Mouse (Mus musculus) heart, embryonic 14.5 days (tissue): ENCODE results near the gene Cela3b. TPM values are rescaled to one million over a fixed set of nuclear protein-coding genes. Genes with fewer than 3 reads are reported as not detected.

Experiments
- ATAC-seq: fragments of 200-750 bp; cut with Nextera tagmentation; 2 replicates; pipeline ENCODE4 v1.8.0; 2017; ENCODE audit warnings: low read depth, moderate TSS enrichment; ENCODE audit not compliant: insufficient number of reproducible peaks, insufficient read depth, low FRiP score
- H3K27ac ChIP-seq, 2 experiments: fragments of 200-500 bp in 1 of 2; fragments of 300-500 bp in 1 of 2; sonication (generic) in 1 of 2; replicated peaks in 1 of 2; 2 replicates each; pipeline ENCODE4 v1.5.1; 2012 to 2014; ENCODE audit warnings: low read depth in 2 of 2, low read length in 2 of 2, control low read depth in 1 of 2, mild to moderate bottlenecking in 1 of 2, mixed read lengths in 1 of 2; ENCODE audit not compliant: control insufficient read depth in 1 of 2, insufficient read depth in 1 of 2
- H3K27me3 ChIP-seq: fragments of 300-500 bp; sonication (generic); 2 replicates; pipeline ENCODE4 v1.6.1; 2014; ENCODE audit warnings: mild to moderate bottlenecking, low read length, control low read depth; ENCODE audit not compliant: control insufficient read depth, insufficient read depth
- H3K36me3 ChIP-seq: fragments of 300-500 bp; sonication (generic); 2 replicates; pipeline ENCODE4 v1.6.1; 2014; ENCODE audit warnings: mild to moderate bottlenecking, control low read depth, low read length, mixed read lengths; ENCODE audit not compliant: control insufficient read depth, insufficient read depth
- H3K4me1 ChIP-seq, 2 experiments: fragments of 200-500 bp in 1 of 2; fragments of 300-500 bp in 1 of 2; sonication (generic) in 1 of 2; 2 replicates each; pipeline ENCODE4 v1.6.1; 2012 to 2014; ENCODE audit warnings: low read length in 2 of 2, control low read depth in 1 of 2, mixed read lengths in 1 of 2; ENCODE audit not compliant: control insufficient read depth in 2 of 2, insufficient read depth in 2 of 2
- H3K4me2 ChIP-seq: fragments of 300-500 bp; sonication (generic); 2 replicates; pipeline ENCODE4 v1.6.1; 2014; ENCODE audit warnings: mild to moderate bottlenecking, low read length
- H3K4me3 ChIP-seq, 2 experiments: fragments of 200-500 bp in 1 of 2; fragments of 300-500 bp in 1 of 2; sonication (generic) in 1 of 2; 2 replicates each; pipeline ENCODE4 v1.5.1; 2012 to 2014; ENCODE audit warnings: low read length in 2 of 2, mild to moderate bottlenecking in 2 of 2, control low read depth in 1 of 2, low read depth in 1 of 2, moderate library complexity in 1 of 2; ENCODE audit not compliant: control insufficient read depth in 1 of 2, insufficient read depth in 1 of 2
- H3K9ac ChIP-seq: fragments of 300-500 bp; sonication (generic); 2 replicates; pipeline ENCODE4 v1.6.1; 2014; ENCODE audit warnings: mild to moderate bottlenecking, low read length
- H3K9me3 ChIP-seq: fragments of 300-500 bp; sonication (generic); 2 replicates; pipeline ENCODE4 v1.6.1; 2016; ENCODE audit warnings: low read length, control low read depth; ENCODE audit not compliant: control insufficient read depth
- WGBS: fragments of 180-500 bp; shearing (Covaris S2); extraction: QIAGEN DNeasy Blood & Tissue Kit; methylation state at CpG from one replicate; pipeline ENCODE4 v1.1.7; 2014; 5-methylcytosine and 5-hydroxymethylcytosine counted together
- polyA plus RNA-seq: library from polyadenylated mRNA; unstranded; fragments of >200 nt; fragmentation: Nextera tagmentation; extraction: Ambion mirVana; gene quantifications from 2 replicates; pipeline ENCODE4 v1.2.1, GENCODE M21; 2014

Gene Cela3b
- not detected in 2 replicates for polyA plus RNA-seq

GRCm38 (mm10) chr4:137430502-137430901 is at the start of gene Cela3b:
TSS of gene Cela3b (minus strand) at chr4:137430540.
- Histone ChIP-seq H3K4me2 (no peak within 1 kb of the TSS), H3K4me3 (no peak within 1 kb of the TSS), H3K9me3 (no peaks in the 10 kb centered on the region), H3K27ac (no peak within 1 kb of the TSS), H3K9ac (no peak within 1 kb of the TSS), H3K27me3 (no peaks in the 10 kb centered on the region), H3K4me1 (peaks cover 2 to 10% of the 10 kb centered on the region in 2 experiments; a peak in 3 of 4 replicates), H3K36me3 (no peaks in the 10 kb centered on the region)
- ATAC-seq = no peak
- WGBS = 53% methylated on average over 4 of the region's 4 CpGs

GRCm38 (mm10) chr4:137479757-137480156 is 49.4 kb upstream of the Cela3b start:
- WGBS = 11% methylated on average over 6 of the region's 6 CpGs
- Histone ChIP-seq H3K4me3 (no peak overlapping the region), H3K9me3 (no peaks in the 10 kb centered on the region), H3K4me1 (peaks cover 89 to 92% of the 10 kb centered on the region in 2 experiments), H3K36me3 (peaks cover 5% of the 10 kb centered on the region; the same call in 1 of the 2 replicates), H3K4me2 (peak overlapping the region; percentile 35), H3K27me3 (no peaks in the 10 kb centered on the region), H3K9ac (peak overlapping the region; percentile 58), H3K27ac (peak overlapping the region; percentile 71 to 86)
- ATAC-seq = no peak

- Histone ChIP-seq H3K4me1 (peaks cover 89 to 92% of the 10 kb centered on the region in 2 experiments), H3K36me3 (peaks cover 5% of the 10 kb centered on the region; the same call in 1 of the 2 replicates), H3K4me3 (no peak overlapping the region), H3K27me3 (no peaks in the 10 kb centered on the region), H3K9me3 (no peaks in the 10 kb centered on the region), H3K4me2 (no peak overlapping the region), H3K27ac (peak overlapping the region; percentile 59 to 86), H3K9ac (no peak overlapping the region)
- 0 out of 2 replicates have a peak, but pooled peaks have one; percentile 18 for ATAC-seq
- WGBS = 71% methylated on average over 5 of the region's 5 CpGs
Measured at GRCm38 (mm10) chr4:137478306-137478705, 48.0 kb upstream of the Cela3b start.

DNA sequence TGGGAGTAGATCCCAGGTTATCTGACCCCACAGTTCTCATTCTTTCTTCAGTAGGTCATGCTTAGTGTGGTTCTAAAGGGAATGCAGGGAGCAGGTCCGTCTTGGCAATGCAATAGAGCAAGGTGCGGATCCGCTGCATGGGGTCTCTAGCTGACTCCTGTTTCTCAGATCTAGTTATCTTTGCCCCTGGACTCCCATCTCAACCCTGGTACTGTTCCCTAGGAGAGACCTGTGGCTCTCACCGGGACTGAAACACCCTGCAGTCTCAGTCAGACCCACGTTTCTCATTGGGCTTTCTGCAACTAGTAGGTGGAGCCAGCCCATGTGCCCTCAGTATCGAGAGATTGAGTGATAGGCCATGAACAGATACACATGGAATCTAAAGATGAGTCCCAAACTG is 47.3 kb upstream of the Cela3b start:
- peak overlapping the region; percentile 83; the same call in 1 of the 2 replicates for H3K4me2 ChIP-seq
- no peaks in the 10 kb centered on the region for H3K9me3 ChIP-seq
- H3K27me3 ChIP-seq = no peaks in the 10 kb centered on the region
- H3K27ac ChIP-seq = peak overlapping the region; percentile 36 to 86
- H3K36me3 ChIP-seq = peaks cover 11% of the 10 kb centered on the region
- H3K9ac ChIP-seq = peak overlapping the region; percentile 64
- no peak overlapping the region for H3K4me3 ChIP-seq
- no peak for ATAC-seq
- peaks cover 94 to 97% of the 10 kb centered on the region in 2 experiments for H3K4me1 ChIP-seq
- 47% methylated on average over 6 of the region's 6 CpGs for WGBS

GRCm38 (mm10) chr4:137476761-137477237 is 46.5 kb upstream of the Cela3b start:
- peak overlapping the region; percentile 3 to 16 for H3K4me3 ChIP-seq
- peaks cover 12% of the 10 kb centered on the region for H3K36me3 ChIP-seq
- no peak for ATAC-seq

GRCm38 (mm10) chr4:137476065-137476760 is 45.9 kb upstream of the Cela3b start:
- ATAC-seq = peak; percentile 18; the same call in 1 of the 2 replicates
- WGBS = 18% methylated on average over 10 of the region's 10 CpGs
- H3K9ac ChIP-seq = peak overlapping the region; percentile 64

More at GRCm38 (mm10) chr4:137476761-137477237, 46.5 kb upstream of the Cela3b start:
- Histone ChIP-seq H3K27me3 (no peaks in the 10 kb centered on the region), H3K4me2 (peak overlapping the region; percentile 83), H3K9me3 (no peaks in the 10 kb centered on the region), H3K27ac (peak overlapping the region; percentile 75 to 86), H3K9ac (peak overlapping the region; percentile 64), H3K4me1 (peaks cover 91 to 95% of the 10 kb centered on the region in 2 experiments)
- 8% methylated on average over 17 of the region's 17 CpGs for WGBS

DNA sequence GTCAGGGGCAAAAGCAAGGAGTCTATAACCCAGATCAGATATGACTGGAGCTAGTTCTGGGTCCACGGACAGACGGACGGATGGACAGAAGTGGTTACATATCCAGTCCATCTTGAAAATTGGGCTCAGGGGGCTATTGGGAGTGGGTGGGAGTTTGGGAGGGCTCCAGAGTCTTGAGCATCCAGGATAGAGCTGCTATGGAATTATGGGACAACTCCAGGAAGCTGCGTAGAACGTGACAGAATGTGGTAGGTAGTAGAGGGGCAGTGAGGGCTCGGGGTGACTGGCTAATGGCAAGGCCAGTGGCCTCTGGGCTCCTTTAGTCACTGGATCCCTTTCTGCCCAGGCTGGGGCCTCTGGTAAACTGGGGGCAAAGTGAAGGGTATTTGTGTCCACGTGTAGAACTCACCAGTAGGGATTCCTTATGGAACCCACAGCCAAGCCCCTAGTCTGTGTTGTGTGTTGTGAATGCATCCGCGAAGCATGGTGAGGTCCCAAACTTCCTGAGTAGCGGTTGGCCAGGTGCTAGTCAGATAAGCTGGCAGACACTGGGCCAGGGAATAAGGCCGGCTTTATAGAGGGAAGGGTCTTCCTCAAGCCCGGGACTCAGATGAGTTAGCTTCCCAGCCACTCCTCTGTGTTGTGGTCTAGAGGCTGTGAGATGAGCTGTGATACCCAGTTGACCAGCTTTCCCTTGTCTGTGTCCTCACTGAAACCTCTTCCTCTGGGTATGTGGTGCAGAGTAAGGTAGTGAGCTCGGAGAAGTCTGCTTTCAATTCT is 45.1 kb upstream of the Cela3b start:
- H3K9me3 ChIP-seq = no peaks in the 10 kb centered on the region
- 50% methylated on average over 13 of the region's 13 CpGs for WGBS
- peak overlapping the region; percentile 75 to 86 for H3K27ac ChIP-seq
- ATAC-seq = no peak
- peaks cover 89 to 95% of the 10 kb centered on the region in 2 experiments for H3K4me1 ChIP-seq
- H3K4me2 ChIP-seq = peak overlapping the region; percentile 83
- H3K36me3 ChIP-seq = peaks cover 12% of the 10 kb centered on the region
- H3K9ac ChIP-seq = peak overlapping the region; percentile 64
- H3K27me3 ChIP-seq = no peaks in the 10 kb centered on the region
- 0 out of 4 replicates have a peak overlapping the region, but pooled peaks of 1 of the 2 experiments have one; percentile 3 for H3K4me3 ChIP-seq

More at GRCm38 (mm10) chr4:137476065-137476760, 45.9 kb upstream of the Cela3b start:
- Histone ChIP-seq H3K27ac (peak overlapping the region; percentile 75 to 86), H3K4me1 (peaks cover 91 to 95% of the 10 kb centered on the region in 2 experiments), H3K9me3 (no peaks in the 10 kb centered on the region), H3K36me3 (peaks cover 12% of the 10 kb centered on the region), H3K27me3 (no peaks in the 10 kb centered on the region), H3K4me3 (peak overlapping the region; percentile 3 to 16), H3K4me2 (peak overlapping the region; percentile 83)
